Mouse (Mus musculus) small intestine, adult 2 months (tissue): Measurements from ENCODE around the gene Ppp4r4. TPM values are rescaled to one million over a fixed set of nuclear protein-coding genes. Genes with fewer than 3 reads are reported as not detected.

Source experiments
- H3K27ac ChIP-seq: fragments of 200-500 bp; 2 replicates; pipeline ENCODE4 v1.5.1; 2012; ENCODE audit warnings: low read depth, low read length, control low read depth, inconsistent platforms; ENCODE audit not compliant: insufficient read depth
- H3K27me3 ChIP-seq: fragments of 200-500 bp; 2 replicates; pipeline ENCODE4 v1.6.1; 2012; ENCODE audit warnings: mild to moderate bottlenecking, moderate library complexity, low read length, inconsistent platforms; ENCODE audit not compliant: control insufficient read depth, insufficient read depth
- H3K36me3 ChIP-seq: fragments of 200-500 bp; 2 replicates; pipeline ENCODE4 v1.6.1; 2012; ENCODE audit warnings: mild to moderate bottlenecking, low read length, control low read depth, inconsistent platforms; ENCODE audit not compliant: control insufficient read depth, insufficient read depth
- H3K4me1 ChIP-seq: fragments of 200-500 bp; 2 replicates; pipeline ENCODE4 v1.6.1; 2012; ENCODE audit warnings: low read length, inconsistent platforms, mixed read lengths; ENCODE audit not compliant: control insufficient read depth, insufficient read depth, insufficient read length
- H3K4me3 ChIP-seq: fragments of 200-500 bp; 2 replicates; pipeline ENCODE4 v1.5.1; 2012; ENCODE audit warnings: low read depth, mild to moderate bottlenecking, control low read depth, inconsistent platforms, low read length, moderate library complexity
- CTCF ChIP-seq: fragments of 200-500 bp; IDR thresholded peaks from 2 replicates; pipeline ENCODE4 v1.5.1; 2012; ENCODE audit warnings: low read depth, mild to moderate bottlenecking, control low read depth, inconsistent platforms, low read length, moderate library complexity, mixed read lengths; ENCODE audit not compliant: insufficient replicate concordance, insufficient read length; ENCODE audit errors: extremely low read depth
- POLR2A ChIP-seq: fragments of 200-500 bp; IDR thresholded peaks from 2 replicates; pipeline ENCODE4 v1.6.1; 2012; ENCODE audit warnings: low read depth, mild to moderate bottlenecking, control low read depth, inconsistent platforms, low read length, moderate library complexity
- WGBS: fragments of 180-500 bp; shearing (Covaris S2); methylation state at CpG from one replicate; pipeline ENCODE4 v1.1.7; 2018; 5-methylcytosine and 5-hydroxymethylcytosine counted together
- polyA plus RNA-seq: library from polyadenylated mRNA; depleted of rRNA; stranded (reverse); fragments of >200 nt; gene quantifications from 2 replicates; pipeline ENCODE4 v1.2.3, GENCODE M21; 2012

Gene Ppp4r4
- polyA plus RNA-seq, 1 experiment: 0.24 TPM

DNA sequence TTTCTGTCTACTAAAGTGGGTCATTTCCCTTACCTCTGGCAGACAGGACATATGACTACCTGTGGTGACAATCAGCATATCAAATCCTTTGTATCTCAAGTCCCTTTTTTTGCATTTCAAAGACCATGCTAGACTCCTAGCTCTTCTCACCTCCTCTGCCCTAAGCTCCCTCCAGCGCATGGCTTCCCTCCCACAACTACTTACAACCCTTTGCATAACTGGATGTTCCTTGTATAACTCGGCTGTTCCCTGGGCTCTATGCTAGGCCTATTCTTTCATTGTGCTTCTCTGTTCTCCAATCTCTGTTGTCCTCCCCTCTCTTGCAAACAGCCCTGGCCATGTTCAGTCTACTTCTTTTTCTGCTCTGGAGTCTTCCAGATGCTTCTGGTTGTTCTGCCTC lies 20.5 kb upstream of the Ppp4r4 start:
- WGBS: 58% methylated on average over 2 of the region's 2 CpGs
- no peaks in the 10 kb centered on the region for H3K27me3 ChIP-seq
- no peak overlapping the region for H3K4me3 ChIP-seq
- no peaks in the 10 kb centered on the region for H3K36me3 ChIP-seq
- no peak overlapping the region for H3K27ac ChIP-seq
- no peaks in the 10 kb centered on the region for H3K4me1 ChIP-seq
- TF ChIP-seq POLR2A (no peak), CTCF (no peak)

DNA sequence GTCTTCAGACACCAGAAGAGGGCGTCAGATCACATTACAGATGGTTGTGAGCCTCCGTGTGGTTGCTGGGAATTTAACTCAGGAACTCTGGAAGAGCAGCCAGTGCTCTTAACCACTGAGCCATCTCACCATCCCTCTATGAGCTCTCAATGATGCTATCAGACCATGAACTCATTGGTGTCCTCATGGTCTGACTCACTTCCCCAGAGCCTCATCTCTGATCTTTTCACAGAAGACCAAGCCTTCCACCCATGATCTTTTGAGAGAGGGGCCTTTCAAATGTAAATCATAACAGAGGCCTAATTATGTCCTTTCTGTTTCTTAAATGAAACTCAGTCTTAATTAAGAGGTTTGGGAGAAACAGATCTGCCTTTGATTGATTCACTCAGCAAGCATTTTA lies 19.0 kb upstream of the Ppp4r4 start:
- H3K27me3 ChIP-seq: no peaks in the 10 kb centered on the region
- no peaks in the 10 kb centered on the region for H3K36me3 ChIP-seq
- no peak overlapping the region for H3K4me3 ChIP-seq
- H3K27ac ChIP-seq: no peak overlapping the region
- TF ChIP-seq CTCF (no peak), POLR2A (no peak)
- no peaks in the 10 kb centered on the region for H3K4me1 ChIP-seq
- 77% methylated on average over 2 of the region's 2 CpGs for WGBS

DNA sequence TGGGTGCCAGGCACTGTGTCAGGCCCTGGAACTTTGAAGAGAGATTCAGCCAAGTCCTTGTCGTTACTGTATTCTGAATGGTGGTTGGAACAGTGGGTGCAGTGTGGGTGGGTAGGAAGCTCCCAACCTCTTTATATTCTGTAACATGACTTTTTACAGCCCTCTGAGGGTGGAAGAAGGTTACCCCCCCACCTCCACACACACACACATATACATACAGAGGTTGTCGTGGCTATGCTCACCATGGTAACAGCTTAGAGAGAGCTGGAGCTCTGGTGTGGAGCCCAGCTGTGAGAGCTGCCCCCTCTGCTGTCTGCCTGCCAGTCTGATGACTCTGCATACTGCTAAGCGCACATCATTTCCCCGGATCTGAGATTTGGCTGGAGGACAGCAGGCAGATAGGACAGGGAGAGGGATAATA lies 18.6 kb upstream of the Ppp4r4 start:
- no peaks in the 10 kb centered on the region for H3K4me1 ChIP-seq
- no peak overlapping the region for H3K4me3 ChIP-seq
- H3K36me3 ChIP-seq: no peaks in the 10 kb centered on the region
- no peak for TF ChIP-seq CTCF
- TF ChIP-seq POLR2A: no peak
- no peaks in the 10 kb centered on the region for H3K27me3 ChIP-seq
- no peak overlapping the region for H3K27ac ChIP-seq
- WGBS: 54% methylated on average over 4 of the region's 4 CpGs

DNA sequence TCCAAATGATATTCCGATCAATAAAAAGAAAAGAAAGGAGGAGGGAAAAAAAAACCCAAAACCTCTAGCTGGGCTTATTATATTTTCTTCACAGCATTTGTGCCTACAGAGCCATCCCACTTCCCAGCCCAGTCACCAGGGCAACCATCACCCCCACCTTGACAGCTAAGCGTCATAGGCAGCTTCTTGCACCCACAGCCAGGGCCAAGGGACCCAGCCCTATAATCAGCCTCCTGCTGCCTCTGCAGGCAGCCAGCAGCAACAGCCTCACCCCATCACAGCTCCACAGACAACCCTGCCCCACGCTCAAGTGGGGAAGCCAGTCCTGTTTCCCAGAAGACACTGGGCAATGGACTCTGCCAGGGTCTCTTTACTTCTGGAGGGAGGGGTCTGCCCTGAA lies 17.7 kb upstream of the Ppp4r4 start:
- Histone ChIP-seq H3K4me1 (no peaks in the 10 kb centered on the region), H3K27ac (no peak overlapping the region), H3K4me3 (no peak overlapping the region), H3K36me3 (no peaks in the 10 kb centered on the region), H3K27me3 (no peaks in the 10 kb centered on the region)
- 65% methylated on average over 3 of the region's 3 CpGs for WGBS
- no peak for TF ChIP-seq POLR2A
- no peak for TF ChIP-seq CTCF

DNA sequence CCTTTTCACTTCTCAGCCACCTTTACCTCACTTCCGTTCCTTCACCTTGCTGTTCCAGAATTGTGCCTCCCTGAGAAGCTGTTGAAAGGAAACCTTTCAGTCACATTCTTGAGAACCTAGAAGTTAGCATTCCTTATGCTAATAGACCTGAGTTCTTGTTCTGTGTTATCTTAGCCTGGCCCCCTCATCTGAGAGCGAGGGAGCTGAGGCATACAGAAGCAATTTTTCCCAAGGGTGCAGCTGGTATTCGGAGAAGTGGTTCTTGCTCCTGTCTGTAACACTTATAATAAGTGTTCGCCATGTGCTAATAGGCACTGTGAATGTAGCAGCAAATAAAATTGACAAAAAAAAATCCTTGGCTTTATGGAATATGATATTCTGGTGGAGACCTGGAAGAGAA lies 16.4 kb upstream of the Ppp4r4 start:
- Histone ChIP-seq H3K27ac (no peak overlapping the region), H3K4me1 (no peaks in the 10 kb centered on the region), H3K4me3 (no peak overlapping the region), H3K27me3 (no peaks in the 10 kb centered on the region), H3K36me3 (no peaks in the 10 kb centered on the region)
- WGBS: 84% methylated on average over 4 of the region's 4 CpGs
- TF ChIP-seq POLR2A (no peak), CTCF (no peak)

DNA sequence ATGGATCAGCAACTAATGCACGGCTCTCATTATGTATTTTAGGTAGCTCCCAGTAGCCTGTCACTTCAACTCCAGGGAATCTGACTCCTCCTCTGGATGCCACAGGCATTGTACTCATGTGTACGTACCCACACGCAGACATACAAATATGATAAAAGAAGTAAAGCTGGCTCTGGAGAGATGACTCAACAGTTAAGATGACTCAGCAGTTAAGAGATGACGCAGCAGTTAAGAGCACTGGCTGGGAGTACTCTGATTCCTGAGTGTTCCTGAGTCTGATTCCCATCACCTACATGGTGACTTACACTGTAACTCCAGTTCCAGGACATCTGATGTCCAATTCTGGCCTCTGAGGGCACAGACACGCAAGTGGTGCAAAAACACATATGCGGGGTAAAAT lies 13.4 kb upstream of the Ppp4r4 start:
- 80% methylated on average over 6 of the region's 6 CpGs for WGBS
- no peak overlapping the region for H3K27ac ChIP-seq
- no peak overlapping the region for H3K4me3 ChIP-seq
- H3K4me1 ChIP-seq: no peaks in the 10 kb centered on the region
- H3K27me3 ChIP-seq: no peaks in the 10 kb centered on the region
- H3K36me3 ChIP-seq: no peaks in the 10 kb centered on the region
- TF ChIP-seq CTCF: no peak
- TF ChIP-seq POLR2A: no peak

DNA sequence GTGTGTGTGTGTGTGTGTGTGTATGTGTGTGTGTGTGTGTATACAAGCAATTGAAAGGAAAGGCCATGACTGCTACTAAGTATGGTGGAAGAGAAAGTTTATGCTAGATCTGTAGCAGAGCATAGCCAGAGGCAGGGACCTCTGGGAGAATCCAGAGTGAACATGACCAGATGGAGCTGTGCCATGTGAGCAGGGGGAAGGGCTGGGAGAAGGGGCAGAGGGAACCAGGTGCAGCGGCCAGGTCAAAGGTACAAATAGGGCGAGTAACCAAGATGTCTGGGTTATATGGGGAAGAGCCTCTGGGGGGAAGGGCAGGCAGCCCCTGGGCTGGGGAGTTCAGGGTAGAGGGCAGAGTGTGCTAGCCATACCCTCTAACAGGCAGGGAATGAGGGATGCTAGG lies 1.5 kb upstream of the Ppp4r4 start:
- 57% methylated on average over 2 of the region's 2 CpGs for WGBS
- peaks cover 12% of the 10 kb centered on the region for H3K4me1 ChIP-seq
- H3K27me3 ChIP-seq: peaks cover 8% of the 10 kb centered on the region; the same call in 1 of the 2 replicates
- no peak overlapping the region for H3K27ac ChIP-seq
- H3K36me3 ChIP-seq: no peaks in the 10 kb centered on the region
- H3K4me3 ChIP-seq: no peak overlapping the region
- TF ChIP-seq POLR2A (no peak), CTCF (no peak)
